Mouse (Mus musculus) limb, embryonic 11.5 days (tissue): ENCODE measurements around the gene Capns1. TPM values are rescaled to one million over a fixed set of nuclear protein-coding genes. Genes with fewer than 3 reads are reported as not detected.

Experiments
- ATAC-seq: fragments of 200-750 bp; cut with Nextera tagmentation; 2 replicates; pipeline ENCODE4 v1.8.0; 2017; ENCODE audit warnings: low read depth; ENCODE audit not compliant: insufficient number of reproducible peaks, low FRiP score, low TSS enrichment
- DNase-seq: peaks from one replicate; pipeline ENCODE4 v3.0.0-alpha.2; 2015; ENCODE audit warnings: low spot score
- H3K27ac ChIP-seq: fragments of 300-500 bp; sonication (generic); replicated peaks from 2 replicates; pipeline ENCODE4 v1.5.1; 2014; ENCODE audit warnings: low read depth, mild to moderate bottlenecking, low read length
- H3K27me3 ChIP-seq: fragments of 300-500 bp; sonication (generic); 2 replicates; pipeline ENCODE4 v1.6.1; 2014; ENCODE audit warnings: mild to moderate bottlenecking, low read length, mixed read lengths; ENCODE audit not compliant: control insufficient read depth, insufficient read depth
- H3K36me3 ChIP-seq: fragments of 300-500 bp; sonication (generic); 2 replicates; pipeline ENCODE4 v1.6.1; 2014; ENCODE audit warnings: mild to moderate bottlenecking, low read length, moderate library complexity, mixed read lengths; ENCODE audit not compliant: control insufficient read depth, insufficient read depth
- H3K4me1 ChIP-seq: fragments of 300-500 bp; sonication (generic); 2 replicates; pipeline ENCODE4 v1.6.1; 2014; ENCODE audit warnings: low read length, mixed read lengths; ENCODE audit not compliant: control insufficient read depth, insufficient read depth
- H3K4me2 ChIP-seq: fragments of 300-500 bp; sonication (generic); 2 replicates; pipeline ENCODE4 v1.6.1; 2014; ENCODE audit warnings: low read depth, mild to moderate bottlenecking, moderate library complexity; ENCODE audit not compliant: severe bottlenecking
- H3K4me3 ChIP-seq: fragments of 300-500 bp; sonication (generic); 2 replicates; pipeline ENCODE4 v1.5.1; 2014; ENCODE audit warnings: low read depth, low read length
- H3K9ac ChIP-seq: fragments of 300-500 bp; sonication (generic); 2 replicates; pipeline ENCODE4 v1.6.1; 2014; ENCODE audit warnings: mild to moderate bottlenecking, low read length
- H3K9me3 ChIP-seq: fragments of 300-500 bp; sonication (generic); 2 replicates; pipeline ENCODE4 v1.6.1; 2016; ENCODE audit warnings: low read length; ENCODE audit not compliant: control insufficient read depth
- WGBS: fragments of 180-500 bp; shearing (Covaris S2); extraction: QIAGEN DNeasy Blood & Tissue Kit; methylation state at CpG from one replicate; pipeline ENCODE4 v1.1.7; 2014; 5-methylcytosine and 5-hydroxymethylcytosine counted together
- polyA plus RNA-seq: library from polyadenylated mRNA; unstranded; fragments of >200 nt; fragmentation: Nextera tagmentation; extraction: Ambion mirVana; gene quantifications from 2 replicates; pipeline ENCODE4 v1.2.1, GENCODE M21; 2014

Capns1 gene
- polyA plus RNA-seq, 1 experiment from 2014 or later: 53.7 TPM

- Histone ChIP-seq H3K27ac (no peak overlapping the region), H3K4me3 (no peak overlapping the region), H3K36me3 (no peaks in the 10 kb centered on the region), H3K4me1 (peaks cover 3% of the 10 kb centered on the region; the same call in 1 of the 2 replicates), H3K9ac (no peak overlapping the region), H3K9me3 (peaks cover 2% of the 10 kb centered on the region; the same call in 1 of the 2 replicates), H3K27me3 (no peaks in the 10 kb centered on the region), H3K4me2 (no peak overlapping the region)
- ATAC-seq (no peak), DNase-seq (no peak)
- 73% methylated on average over 18 of the region's 18 CpGs for WGBS
Observed at GRCm38 (mm10) chr7:30199498-30200139, 1.0 kb upstream of the Capns1 start.

- Histone ChIP-seq H3K4me2 (no peak overlapping the region), H3K4me1 (peaks cover 10% of the 10 kb centered on the region), H3K36me3 (no peaks in the 10 kb centered on the region), H3K27ac (0 out of 2 replicates have a peak overlapping the region, but pooled peaks have one; percentile 22), H3K9me3 (peaks cover 2% of the 10 kb centered on the region; the same call in 1 of the 2 replicates), H3K27me3 (no peaks in the 10 kb centered on the region), H3K9ac (no peak overlapping the region), H3K4me3 (no peak overlapping the region)
- no peak for DNase-seq
- ATAC-seq: no peak
- WGBS: 70% methylated on average over 5 of the region's 5 CpGs
Observed at GRCm38 (mm10) chr7:30197592-30198129, 950 bp downstream of the Capns1 start.

DNA sequence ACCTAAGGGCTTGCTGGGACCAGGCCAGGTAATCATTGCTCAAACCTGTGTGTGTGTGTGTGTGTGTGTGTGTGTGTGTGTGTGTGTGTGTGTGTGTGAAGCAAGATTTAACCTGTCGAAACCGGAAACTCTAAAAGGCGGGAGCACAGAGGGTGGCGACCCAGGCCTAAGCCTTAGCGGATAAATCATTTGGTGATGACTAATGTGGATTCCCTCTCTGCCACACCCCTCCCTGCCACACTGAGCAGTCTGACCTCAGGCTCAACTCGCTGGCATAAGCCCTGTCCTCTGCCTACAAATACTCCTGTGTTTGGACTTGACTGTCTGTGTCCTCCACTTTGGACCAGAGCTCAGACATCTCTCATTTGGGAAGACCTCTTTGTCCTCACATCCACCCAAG, 2.4 kb downstream of the Capns1 start:
- Histone ChIP-seq H3K9me3 (peaks cover 2% of the 10 kb centered on the region; the same call in 1 of the 2 replicates), H3K27me3 (no peaks in the 10 kb centered on the region), H3K4me2 (no peak overlapping the region), H3K4me1 (peaks cover 10% of the 10 kb centered on the region), H3K36me3 (peaks cover 1% of the 10 kb centered on the region; the same call in 1 of the 2 replicates), H3K4me3 (no peak overlapping the region), H3K27ac (no peak overlapping the region), H3K9ac (no peak overlapping the region)
- DNase-seq (no peak), ATAC-seq (no peak)
- WGBS: 76% methylated on average over 6 of the region's 6 CpGs

GRCm38 (mm10) chr7:30195461-30195860, 3.1 kb downstream of the Capns1 start:
- Histone ChIP-seq H3K4me1 (peaks cover 10% of the 10 kb centered on the region), H3K27ac (no peak overlapping the region), H3K27me3 (no peaks in the 10 kb centered on the region), H3K9ac (no peak overlapping the region), H3K9me3 (peaks cover 2% of the 10 kb centered on the region; the same call in 1 of the 2 replicates), H3K4me2 (peak overlapping the region; percentile 78; the same call in 1 of the 2 replicates), H3K4me3 (no peak overlapping the region), H3K36me3 (peaks cover 4% of the 10 kb centered on the region)
- DNase-seq (no peak), ATAC-seq (no peak)
- 65% methylated on average over 6 of the region's 6 CpGs for WGBS

DNA sequence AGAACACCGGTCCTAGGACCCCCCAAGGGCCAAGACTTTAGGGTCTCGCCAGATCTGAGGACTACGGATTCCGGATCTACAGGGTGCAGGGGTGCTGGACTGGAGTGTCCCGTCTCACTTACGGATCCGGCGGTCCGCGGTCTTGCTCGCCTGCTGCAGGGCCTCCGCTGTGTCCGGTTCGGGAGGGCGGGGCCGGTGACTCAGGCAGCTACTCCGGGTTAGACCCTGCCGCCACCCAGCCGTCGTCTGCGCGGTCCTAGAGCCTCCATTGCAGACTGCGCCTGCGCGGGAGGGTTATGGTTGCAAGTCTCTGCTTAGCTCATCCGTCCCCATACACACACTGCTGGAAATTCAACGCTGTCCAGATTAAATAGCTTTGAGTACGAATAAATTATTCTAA, 3.7 kb downstream of the Capns1 start:
- Histone ChIP-seq H3K4me1 (peaks cover 10% of the 10 kb centered on the region), H3K4me2 (peak overlapping the region; percentile 78), H3K9me3 (peaks cover 2% of the 10 kb centered on the region; the same call in 1 of the 2 replicates), H3K27me3 (no peaks in the 10 kb centered on the region), H3K4me3 (peak overlapping the region; percentile 79), H3K9ac (peak overlapping the region; percentile 69), H3K36me3 (peaks cover 6% of the 10 kb centered on the region), H3K27ac (peak overlapping the region; percentile 58)
- under 1% methylated on average over 28 of the region's 28 CpGs for WGBS
- ATAC-seq: peak; percentile 85
- DNase-seq: peak; percentile 98

DNA sequence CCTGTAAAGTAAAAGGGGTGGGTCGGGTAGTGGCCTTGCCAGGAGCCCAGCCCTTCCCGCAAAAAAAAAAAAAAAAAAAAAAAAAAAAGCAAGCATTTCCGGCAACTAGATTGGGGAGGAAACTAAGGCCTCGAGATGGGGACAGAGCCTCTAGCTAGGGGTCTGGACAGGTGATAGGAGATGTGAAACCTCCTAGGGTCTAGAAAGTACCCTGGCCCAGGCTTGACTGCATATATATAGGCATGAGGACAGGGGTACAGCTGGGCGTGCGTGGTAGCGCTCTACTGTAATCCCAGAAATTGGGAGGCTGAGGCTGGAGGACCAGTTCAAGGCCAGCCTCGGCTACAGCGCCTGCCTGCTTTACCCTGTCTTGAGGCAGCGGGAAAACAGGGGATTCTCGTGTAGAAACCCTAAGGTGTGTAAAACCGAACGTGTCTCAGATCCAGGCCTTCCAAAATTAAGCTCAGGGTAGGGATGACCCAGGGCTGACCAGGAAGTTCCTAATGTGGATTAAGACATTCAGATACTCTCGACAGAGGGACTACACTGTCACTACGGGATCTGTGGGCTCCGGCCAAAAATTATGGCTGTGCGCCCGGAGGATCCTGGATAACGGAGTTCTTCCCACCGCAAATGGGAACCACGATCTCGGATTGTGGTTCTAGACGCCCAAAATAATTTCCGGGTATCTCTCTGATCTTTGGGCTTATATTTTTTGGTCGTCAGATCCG, 4.3 kb downstream of the Capns1 start:
- Histone ChIP-seq H3K9me3 (peaks cover 2% of the 10 kb centered on the region; the same call in 1 of the 2 replicates), H3K9ac (peak overlapping the region; percentile 69), H3K27ac (peak overlapping the region; percentile 58), H3K36me3 (peaks cover 6% of the 10 kb centered on the region), H3K4me2 (peak overlapping the region; percentile 78), H3K4me3 (peak overlapping the region; percentile 79), H3K4me1 (peaks cover 10% of the 10 kb centered on the region), H3K27me3 (no peaks in the 10 kb centered on the region)
- ATAC-seq: peak; percentile 19; the same call in 1 of the 2 replicates
- under 1% methylated on average over 26 of the region's 26 CpGs for WGBS
- peak; percentile 50 for DNase-seq

DNA sequence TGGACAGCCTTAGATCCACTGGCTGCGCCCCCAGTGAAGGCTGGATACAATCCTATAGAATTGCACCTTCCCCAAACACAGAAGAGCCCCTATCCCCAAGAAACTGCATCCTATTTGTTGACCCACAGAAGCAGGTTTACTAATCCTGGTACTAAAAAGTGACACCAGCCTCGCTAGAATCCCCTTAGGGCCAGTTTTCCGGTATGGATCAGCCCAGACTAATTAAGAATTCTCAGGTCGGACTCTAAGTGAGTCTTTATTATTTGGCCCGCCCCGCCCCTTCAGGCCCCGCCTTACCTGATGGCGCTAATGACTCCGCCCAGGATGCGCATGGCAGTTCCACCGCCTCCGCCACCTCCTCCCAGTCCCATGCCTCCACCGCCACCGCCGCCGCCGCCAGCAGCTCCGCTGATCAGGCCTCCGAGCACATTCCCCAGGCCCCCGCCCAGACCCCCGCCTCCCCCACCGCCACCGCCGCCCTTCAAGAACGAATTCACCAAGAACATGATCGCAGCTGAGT, 5.0 kb downstream of the Capns1 start:
- under 1% methylated on average over 26 of the region's 26 CpGs for WGBS
- ATAC-seq (peak; percentile 56; the same call in 1 of the 2 replicates), DNase-seq (peak; percentile 83)
- Histone ChIP-seq H3K4me3 (peak overlapping the region; percentile 79), H3K27ac (no peak overlapping the region), H3K27me3 (no peaks in the 10 kb centered on the region), H3K4me1 (peaks cover 10% of the 10 kb centered on the region), H3K9me3 (peaks cover 2% of the 10 kb centered on the region; the same call in 1 of the 2 replicates), H3K4me2 (peak overlapping the region; percentile 78), H3K9ac (peak overlapping the region; percentile 69; the same call in 1 of the 2 replicates), H3K36me3 (peaks cover 11% of the 10 kb centered on the region)

GRCm38 (mm10) chr7:30193013-30193412, 5.6 kb downstream of the Capns1 start:
- ATAC-seq (no peak), DNase-seq (no peak)
- H3K4me3 ChIP-seq: peak overlapping the region; percentile 79
- H3K4me1 ChIP-seq: peaks cover 10% of the 10 kb centered on the region
- H3K9ac ChIP-seq: peak overlapping the region; percentile 35; the same call in 1 of the 2 replicates
- H3K36me3 ChIP-seq: peaks cover 11% of the 10 kb centered on the region
- H3K4me2 ChIP-seq: peak overlapping the region; percentile 78
- H3K27me3 ChIP-seq: no peaks in the 10 kb centered on the region
- WGBS: 15% methylated on average over 9 of the region's 9 CpGs
- no peak overlapping the region for H3K27ac ChIP-seq
- peaks cover 2% of the 10 kb centered on the region; the same call in 1 of the 2 replicates for H3K9me3 ChIP-seq
